Mouse (Mus musculus): Measurements from ENCODE around the gene Scaf4.
"Not testable (repeated sequence)": the region's sequence is repeated elsewhere in the genome, so short reads cannot be mapped to it uniquely, and the experiment has no call there.

Scaf4 gene

GRCm38 (mm10) chr16:90235188-90235587 lies 49.1 kb downstream of the Scaf4 start:
- no peak for DNase-seq (ENCODE audit: low read depth)

GRCm38 (mm10) chr16:90234617-90235016 lies 49.7 kb downstream of the Scaf4 start:
- DNase-seq (ENCODE audit: low read depth) = no peak

DNA sequence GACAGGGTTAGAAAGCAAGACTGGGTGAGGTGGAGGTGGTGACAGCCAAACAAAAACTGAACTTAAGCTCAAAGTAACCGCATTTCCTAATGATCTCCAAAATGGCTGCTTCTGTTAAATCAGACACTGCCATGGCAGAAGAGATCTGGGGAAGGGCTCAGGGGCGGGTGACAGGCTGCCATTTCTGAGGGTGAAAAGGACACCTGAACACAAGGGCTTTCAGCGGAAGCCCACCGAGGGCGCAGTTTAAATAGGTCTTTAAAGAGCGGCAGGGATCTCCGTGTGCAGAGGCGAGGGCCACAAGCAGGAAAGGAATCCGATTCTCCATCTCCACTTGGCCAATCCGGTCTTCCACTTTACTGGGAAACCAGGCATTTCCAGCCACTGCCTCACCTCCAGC lies 50.6 kb downstream of the Scaf4 start:
- DNase-seq (ENCODE audit: low read depth) = no peak

GRCm38 (mm10) chr16:90231302-90231701 lies 53.0 kb downstream of the Scaf4 start:
- no peak for DNase-seq (ENCODE audit: low read depth)

- no peak for DNase-seq (ENCODE audit: low read depth)
Observed at GRCm38 (mm10) chr16:90229897-90230296, 54.4 kb downstream of the Scaf4 start.

- DNase-seq (ENCODE audit: low read depth) = peak; percentile 55
Observed at GRCm38 (mm10) chr16:90221441-90222070, 62.7 kb downstream of the Scaf4 start.

DNA sequence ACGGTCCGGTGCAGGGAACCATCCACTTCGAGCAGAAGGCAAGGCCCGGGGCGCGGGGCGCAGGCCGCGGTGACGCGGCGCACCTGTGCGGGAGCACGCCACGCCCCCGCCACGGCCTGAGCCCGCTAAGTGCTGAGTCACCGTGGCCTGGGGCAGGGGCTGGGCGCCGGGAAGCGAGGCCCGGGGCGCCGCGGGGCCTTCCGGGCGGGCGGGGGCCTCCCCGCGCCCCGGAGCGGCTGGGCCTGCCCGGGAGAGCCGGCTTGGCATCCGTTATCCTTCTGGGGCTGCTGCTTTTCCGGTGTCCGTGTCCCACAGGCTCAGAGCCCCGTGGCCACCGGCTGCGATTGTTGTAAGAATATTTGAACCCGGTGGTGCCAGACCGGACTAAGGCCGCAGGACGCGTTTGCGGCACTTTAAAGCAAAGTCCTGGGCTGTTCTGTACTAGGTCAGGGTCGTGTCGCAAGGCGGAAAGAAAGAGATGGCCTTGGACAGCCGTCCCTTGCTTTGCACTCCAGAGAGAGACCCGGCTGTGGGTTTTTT lies 63.3 kb downstream of the Scaf4 start:
- no peak for DNase-seq (ENCODE audit: low read depth)

GRCm38 (mm10) chr16:90220026-90220891 lies 64.0 kb downstream of the Scaf4 start, which contains the start of gene Sod1:
Gene Sod1 (plus strand): TSS chr16:90220754.
- peak; percentile 93 for DNase-seq (ENCODE audit: low read depth)

DNA sequence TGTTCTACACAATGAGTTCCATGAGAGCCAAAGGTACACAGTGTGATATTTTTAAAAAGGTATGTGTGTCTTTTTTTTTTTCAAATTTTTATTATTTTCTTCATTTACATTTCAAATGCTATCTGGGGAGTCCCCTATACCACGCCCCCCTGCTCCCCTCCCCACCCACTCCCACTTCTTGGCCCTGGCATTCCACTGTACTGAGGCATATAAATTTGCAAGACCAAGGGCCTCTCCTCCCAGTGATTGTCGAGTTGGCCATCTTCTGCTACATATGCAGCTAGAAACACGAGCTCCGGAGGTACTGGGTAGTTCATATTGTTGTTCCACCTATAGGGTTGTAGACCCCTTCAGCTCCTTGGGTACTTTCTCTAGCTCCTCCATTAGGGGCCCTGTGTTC lies 64.9 kb downstream of the Scaf4 start:
- DNase-seq (ENCODE audit: low read depth) = not testable (repeated sequence)

DNA sequence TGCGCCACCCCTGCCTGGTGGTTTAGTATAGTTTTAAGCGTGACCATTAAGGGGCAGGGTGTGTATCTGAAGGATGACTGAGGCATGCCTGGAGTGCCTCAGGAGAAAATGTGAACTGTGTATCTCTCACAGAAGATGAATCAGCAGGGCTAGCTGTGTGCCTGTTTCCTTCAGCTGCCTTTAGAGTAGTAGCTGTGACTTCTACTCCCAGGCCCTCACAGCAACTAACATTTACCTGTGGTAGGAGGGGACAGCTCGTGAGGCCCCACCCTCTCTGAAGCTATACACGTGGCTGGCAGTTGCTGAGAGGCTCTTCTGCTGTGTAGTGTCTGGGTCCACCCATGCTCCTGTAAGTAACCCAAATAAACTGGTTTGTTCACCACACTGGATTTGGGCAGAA lies 66.4 kb downstream of the Scaf4 start:
- no peak for DNase-seq (ENCODE audit: low read depth)

- DNase-seq (ENCODE audit: low read depth) = no peak
Observed at GRCm38 (mm10) chr16:90217356-90217755, 66.9 kb downstream of the Scaf4 start.

DNA sequence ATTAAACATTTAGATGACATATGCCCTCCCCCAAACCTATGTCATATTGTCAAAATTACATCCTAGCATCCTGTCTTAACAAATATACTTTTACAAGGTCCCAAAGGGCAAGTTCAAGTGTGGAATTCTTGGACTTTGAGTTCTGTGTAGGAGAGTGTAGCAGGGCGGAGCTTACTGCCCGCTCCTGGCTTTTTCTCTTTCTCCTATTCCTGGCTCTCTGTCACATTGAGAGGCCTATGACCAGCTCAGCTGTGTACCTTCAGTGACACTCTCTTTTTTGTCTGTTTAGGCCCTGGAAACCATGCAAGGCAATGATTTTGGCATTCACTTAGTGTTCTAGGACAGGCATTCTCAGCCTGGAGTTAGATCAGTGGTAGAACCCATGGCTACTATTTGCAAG lies 67.9 kb downstream of the Scaf4 start:
- no peak for DNase-seq (ENCODE audit: low read depth)

DNA sequence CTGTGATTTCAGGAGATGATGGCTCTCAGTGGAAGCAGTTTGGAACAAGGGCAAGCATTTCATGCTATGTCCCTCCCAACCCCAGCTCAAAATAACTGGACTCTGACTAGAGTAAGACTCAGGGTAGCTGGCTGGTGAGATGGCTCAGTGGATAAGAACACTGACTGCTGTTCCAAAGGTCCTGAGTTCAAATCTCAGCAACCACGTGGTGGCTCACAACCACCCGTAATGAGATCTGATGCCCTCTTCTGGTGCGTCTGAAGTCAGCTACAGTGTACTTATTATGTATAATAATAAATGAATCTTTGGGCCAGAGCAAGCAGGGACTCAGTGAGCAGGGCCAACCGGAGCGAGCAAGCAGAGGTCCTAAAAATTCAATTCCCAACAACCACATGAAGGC lies 68.4 kb downstream of the Scaf4 start:
- not testable (repeated sequence) for DNase-seq (ENCODE audit: low read depth)

- DNase-seq (ENCODE audit: low read depth) = peak; percentile 28
Observed at GRCm38 (mm10) chr16:90214731-90215565, 69.4 kb downstream of the Scaf4 start.

DNA sequence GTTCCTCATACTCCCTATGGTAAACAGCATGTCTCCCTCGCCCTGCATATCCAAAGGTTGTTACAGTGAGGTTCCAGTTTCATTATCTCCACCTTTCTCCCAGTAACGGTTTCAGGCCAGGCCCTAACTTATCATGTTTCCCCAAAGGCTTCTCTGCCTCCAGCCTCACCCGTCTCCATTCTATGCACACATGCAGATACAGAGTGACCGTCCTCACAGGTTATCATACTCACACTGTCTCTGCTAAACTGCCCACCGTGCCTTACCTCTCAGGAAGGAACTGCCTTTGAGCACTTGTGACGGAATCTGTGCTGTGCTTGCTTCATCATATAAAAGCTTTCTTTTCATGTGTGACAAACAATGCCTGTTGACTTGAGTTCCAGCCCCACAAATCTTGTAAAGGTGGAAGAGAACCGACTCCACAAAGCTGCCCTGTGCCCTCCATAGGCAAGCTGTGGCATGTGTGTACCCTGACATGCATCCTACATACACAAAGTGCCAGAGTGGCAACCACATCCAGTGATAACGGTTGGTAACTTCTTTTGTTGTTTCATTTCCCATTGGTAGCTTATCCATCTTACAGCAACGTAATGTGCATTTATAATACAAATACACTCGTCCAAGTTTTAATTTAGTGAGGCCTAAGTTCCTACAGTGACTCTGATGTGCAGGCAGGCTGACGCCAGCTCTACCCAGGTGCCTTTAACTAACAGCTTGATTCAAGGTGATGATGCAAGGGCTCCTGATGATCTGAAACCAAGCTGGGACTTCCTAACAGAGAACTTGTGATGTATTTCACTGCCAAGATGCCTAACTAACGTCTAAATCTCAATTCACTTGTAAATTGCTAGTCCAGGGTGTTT lies 70.6 kb downstream of the Scaf4 start:
- DNase-seq (ENCODE audit: low read depth) = no peak

DNA sequence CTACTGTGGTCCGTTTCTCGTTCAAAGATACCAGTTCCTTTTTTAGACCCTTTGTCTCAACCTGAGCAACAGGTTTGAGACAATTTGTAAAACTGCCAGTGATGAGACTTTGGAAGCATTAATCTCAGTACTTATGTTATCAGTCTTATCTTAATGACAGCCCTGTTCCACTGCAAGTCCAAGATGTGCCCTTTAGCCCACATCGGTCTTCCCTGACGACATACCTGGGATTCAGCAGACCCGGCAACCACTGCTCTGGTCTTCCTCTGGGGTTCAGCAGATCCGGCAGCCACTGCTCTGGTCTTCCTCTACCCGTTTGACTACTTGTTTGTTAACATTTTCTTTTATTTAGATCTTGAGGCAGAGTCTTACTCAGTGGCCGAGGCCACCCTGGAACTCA lies 72.5 kb downstream of the Scaf4 start:
- no peak for DNase-seq (ENCODE audit: low read depth)

GRCm38 (mm10) chr16:90210717-90211116 lies 73.6 kb downstream of the Scaf4 start:
- no peak for DNase-seq (ENCODE audit: low read depth)

GRCm38 (mm10) chr16:90208996-90209395 lies 75.3 kb downstream of the Scaf4 start:
- no peak for DNase-seq (ENCODE audit: low read depth)

- no peak for DNase-seq (ENCODE audit: low read depth)
Observed at GRCm38 (mm10) chr16:90204868-90205267, 79.4 kb downstream of the Scaf4 start.

DNA sequence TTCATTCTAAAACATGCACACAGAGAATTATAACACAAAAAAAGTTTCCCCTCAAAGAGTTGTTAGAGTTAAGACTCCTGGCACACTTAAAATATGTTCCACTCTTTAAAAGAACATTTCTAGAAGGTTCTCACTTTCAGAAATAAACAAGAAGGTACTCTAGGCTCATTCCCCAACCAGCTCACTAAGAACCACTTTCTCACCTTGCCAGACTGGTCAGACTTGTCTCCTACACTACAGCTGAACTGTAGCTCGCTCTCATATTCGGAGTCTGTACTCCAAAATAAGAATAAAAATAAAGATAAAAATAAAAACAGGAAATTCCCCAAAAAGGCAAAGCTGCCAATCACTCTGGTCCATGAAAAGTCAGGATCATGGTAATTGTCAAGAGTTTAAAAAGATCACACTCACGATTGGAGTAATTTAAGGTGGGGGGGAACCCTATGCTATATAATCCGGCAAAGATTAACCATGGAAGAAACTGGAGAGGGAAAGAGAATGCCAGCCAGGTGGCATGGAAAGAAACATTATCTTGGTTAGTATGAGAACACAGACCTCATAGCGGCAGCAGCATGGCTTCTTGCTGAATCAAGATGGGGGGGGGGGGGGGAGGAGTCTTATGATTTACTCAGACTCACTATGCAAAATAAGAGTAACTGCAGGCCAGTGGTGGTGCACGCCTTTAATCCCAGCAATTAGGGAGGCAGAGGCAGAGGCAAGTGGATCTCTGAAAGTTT lies 80.9 kb downstream of the Scaf4 start:
- DNase-seq (ENCODE audit: low read depth) = no peak

- no peak for DNase-seq (ENCODE audit: low read depth)
Observed at GRCm38 (mm10) chr16:90202140-90202539, 82.2 kb downstream of the Scaf4 start.

Data from 416B (cell line).